Mouse (Mus musculus) left cerebral cortex, postnatal 4 days (tissue): ENCODE measurements around the gene Itga3. TPM values are rescaled to one million over a fixed set of nuclear protein-coding genes. Genes with fewer than 3 reads are reported as not detected.

Experiments used
- DNase-seq: peaks from one replicate; pipeline ENCODE4 v3.0.0-alpha.2; 2022
- intact Hi-C: fragments of 180-260 bp; cut with DNase I; formaldehyde crosslinking; loops from one replicate; pipeline ENCODE4 v1.15.1; 2025
- total RNA-seq, 2 experiments: library from RNA; stranded (reverse); gene quantifications; 2 replicates each; pipeline ENCODE4 v1.2.3; 2021

The Itga3 gene
- 10 to 100 TPM; 20.3 to 20.5 TPM for total RNA-seq

GRCm38 (mm10) chr11:95076536-95077111, at the start of gene Itga3:
Gene Itga3 (minus strand): TSS chr11:95076801.
- DNase-seq = peak; percentile 48
- intact Hi-C loops = no loop called here

GRCm38 (mm10) chr11:95125366-95125948, 48.9 kb upstream of the Itga3 start:
- intact Hi-C loops = no loop called here
- no peak for DNase-seq

- intact Hi-C loops = no loop called here
Observed at GRCm38 (mm10) chr11:95122100-95122489, 45.5 kb upstream of the Itga3 start.

DNA sequence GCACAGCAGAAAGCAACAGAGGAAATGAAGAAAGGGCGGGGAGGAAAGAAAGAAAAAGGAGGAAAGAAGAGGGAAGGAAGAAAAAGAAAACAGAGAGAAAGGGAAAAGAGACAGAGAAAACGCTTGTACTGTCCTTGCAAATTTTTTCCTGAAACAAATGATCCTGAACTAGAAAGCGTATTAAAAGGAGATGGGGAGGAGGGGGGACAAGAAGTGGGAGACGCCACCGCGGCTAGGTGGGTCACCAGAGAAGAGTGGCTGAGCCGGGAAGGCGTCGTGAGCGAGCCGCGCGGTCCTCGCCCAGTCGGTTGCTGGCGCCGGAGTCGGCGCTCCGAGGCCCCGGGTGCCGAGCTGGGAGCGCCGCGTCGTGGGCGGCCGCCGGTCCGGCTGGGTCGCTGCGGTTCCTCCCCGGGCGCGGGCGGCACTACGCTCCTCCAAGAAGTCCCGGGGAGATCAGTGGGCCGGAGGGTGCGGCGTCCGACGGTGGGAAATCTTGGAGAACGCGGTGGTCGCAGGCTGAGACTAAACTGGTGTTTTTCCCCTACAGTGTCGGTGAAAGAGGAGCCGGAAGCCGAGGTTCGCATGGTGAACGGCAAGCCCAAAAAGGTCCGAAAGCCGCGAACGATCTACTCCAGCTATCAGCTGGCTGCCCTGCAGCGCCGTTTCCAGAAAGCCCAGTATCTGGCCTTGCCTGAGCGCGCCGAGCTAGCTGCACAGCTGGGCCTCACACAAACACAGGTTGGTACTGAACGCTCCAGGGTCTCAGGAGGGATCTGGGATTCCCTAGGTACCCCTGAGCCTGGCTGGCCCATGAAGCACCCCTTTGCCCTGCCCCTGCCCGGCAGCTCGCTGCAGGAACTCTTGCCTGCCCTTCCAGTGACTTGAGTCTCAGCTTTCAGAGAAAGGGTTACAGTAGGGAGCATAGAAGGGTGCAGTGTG, 44.8 kb upstream of the Itga3 start:
- no peak for DNase-seq
- intact Hi-C loops = no loop called here

More at GRCm38 (mm10) chr11:95122100-95122489, 45.5 kb upstream of the Itga3 start:
- no peak for DNase-seq

- no peak for DNase-seq
- intact Hi-C loops = no loop called here
Observed at GRCm38 (mm10) chr11:95120633-95121020, 44.0 kb upstream of the Itga3 start.

DNA sequence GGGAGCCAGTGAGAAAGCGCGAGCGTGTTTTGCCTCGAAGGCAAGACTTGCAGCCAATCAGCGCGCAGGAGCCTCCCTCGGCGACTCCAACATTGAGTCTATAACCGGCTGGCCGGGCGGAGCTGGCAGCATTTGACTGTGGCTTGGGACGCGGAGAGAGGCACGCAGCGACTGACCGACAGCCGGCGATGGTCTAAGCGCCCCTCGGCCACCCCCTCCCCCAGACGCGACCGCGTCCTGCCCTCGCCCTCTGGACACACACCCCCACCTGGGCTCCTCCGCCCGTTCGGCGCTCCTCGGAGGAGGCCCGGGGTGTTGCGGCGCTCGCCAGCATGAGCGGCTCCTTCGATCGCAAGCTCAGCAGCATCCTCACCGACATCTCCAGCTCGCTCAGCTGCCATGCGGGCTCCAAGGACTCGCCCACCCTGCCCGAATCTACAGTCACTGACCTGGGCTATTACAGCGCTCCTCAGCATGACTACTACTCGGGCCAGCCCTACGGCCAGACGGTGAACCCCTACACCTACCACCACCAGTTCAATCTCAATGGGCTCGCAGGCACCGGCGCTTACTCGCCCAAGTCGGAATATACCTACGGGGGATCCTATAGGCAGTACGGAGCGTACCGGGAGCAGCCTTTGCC, 43.5 kb upstream of the Itga3 start, which contains the start of gene Dlx3:
Gene Dlx3 (plus strand): TSS at position 130 of the 643 bp plus-strand sequence.
- intact Hi-C loops = loop anchor here (5.0 to 10.0 kb wide), 2 partner anchors 112 to 405 kb away; no protein-coding TSS in a partner anchor
- DNase-seq = peak; percentile 57

- peak; percentile 88 for DNase-seq
- intact Hi-C loops = loop anchor here (5.0 to 10.0 kb wide), 2 partner anchors 114 to 406 kb away; no protein-coding TSS in a partner anchor
Observed at GRCm38 (mm10) chr11:95118505-95118904, 41.9 kb upstream of the Itga3 start.

DNA sequence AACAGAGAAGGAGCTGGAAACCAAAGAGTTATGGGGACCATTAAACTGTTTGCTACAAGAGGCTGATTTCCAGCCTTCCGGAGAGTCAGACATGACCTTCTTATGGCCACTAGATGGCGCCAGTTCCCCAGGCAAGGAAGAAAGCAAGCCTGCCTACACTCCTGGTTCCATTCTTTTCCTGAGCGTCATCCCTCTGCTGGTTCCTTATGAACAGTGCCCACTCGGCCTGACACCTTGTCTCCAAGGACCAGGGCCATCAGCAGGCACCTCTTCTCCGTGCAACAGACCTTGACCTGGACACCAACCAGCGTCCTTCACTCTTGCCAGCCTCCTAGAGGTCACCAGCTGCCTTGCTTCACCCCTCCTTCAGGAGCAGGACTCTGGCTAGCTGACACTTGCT, 40.4 kb upstream of the Itga3 start:
- DNase-seq = peak; percentile 69
- intact Hi-C loops = loop anchor here (1.0 to 10.0 kb wide), 3 partner anchors 115 to 408 kb away; no protein-coding TSS in a partner anchor

GRCm38 (mm10) chr11:95110081-95110480, 33.5 kb upstream of the Itga3 start:
- intact Hi-C loops = loop anchor here (10.0 kb wide), 1 partner anchor 415 kb away; no protein-coding TSS in a partner anchor
- DNase-seq = no peak

DNA sequence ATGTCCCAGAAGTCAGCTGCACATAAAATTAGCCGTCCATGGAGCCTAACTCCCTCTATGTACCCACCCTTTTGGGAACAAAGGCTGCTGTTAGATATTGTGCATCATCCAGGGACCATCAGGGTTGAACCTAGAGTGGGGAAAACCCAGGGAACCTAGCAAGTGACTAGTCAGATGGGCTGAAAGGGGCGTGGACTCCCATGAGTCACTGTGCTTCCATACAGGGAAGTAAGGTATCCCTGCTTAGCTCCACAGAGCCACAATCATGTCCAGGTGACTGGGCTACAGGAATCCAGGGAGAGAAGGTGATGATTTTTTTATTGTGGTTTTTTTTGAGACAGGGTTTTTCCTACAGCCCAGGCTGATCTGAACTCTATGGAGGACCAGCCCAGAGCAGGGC, 32.4 kb upstream of the Itga3 start:
- intact Hi-C loops = loop anchor here (5.0 kb wide), 1 partner anchor 62 kb away; no protein-coding TSS in a partner anchor
- DNase-seq = no peak

DNA sequence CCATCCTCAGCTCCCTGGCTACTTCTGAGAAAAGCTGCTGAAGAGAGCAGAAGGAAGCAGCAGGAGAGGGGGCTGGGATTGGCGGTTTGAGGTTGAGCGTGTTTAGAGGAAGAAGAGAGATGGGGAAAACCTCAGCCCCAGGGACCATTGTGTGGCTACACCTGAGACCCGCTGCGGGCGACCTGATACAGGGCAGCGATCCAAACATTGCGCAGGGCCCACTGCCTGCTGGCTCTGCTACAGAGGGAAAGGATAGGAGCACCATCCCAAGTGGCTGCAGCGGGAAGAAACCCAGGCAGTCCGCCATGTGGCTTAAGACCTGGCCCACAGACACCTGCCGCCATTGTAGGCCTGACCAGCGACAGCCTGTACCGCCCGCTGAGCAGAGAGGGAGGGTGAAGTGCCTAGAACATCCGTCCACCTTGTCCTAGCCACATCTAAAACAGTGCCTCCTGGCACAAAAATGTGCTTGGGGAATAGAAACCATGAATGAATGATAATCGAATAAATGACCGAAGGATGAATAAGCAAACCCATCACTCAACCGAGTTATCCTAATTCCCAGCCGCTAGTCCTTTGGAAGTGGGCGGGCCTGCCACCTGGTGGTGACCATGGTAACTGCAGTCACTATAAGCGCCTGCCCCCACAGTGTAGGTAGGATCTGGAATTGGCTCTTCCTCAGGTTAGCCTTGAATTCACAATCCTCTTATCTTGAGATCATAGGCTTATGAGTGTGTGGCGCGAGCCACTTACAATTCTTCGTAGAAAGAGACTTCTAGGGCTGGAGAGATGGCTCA, 30.0 kb upstream of the Itga3 start:
- intact Hi-C loops = loop anchor here (5.0 kb wide), 1 partner anchor 59 kb away; no protein-coding TSS in a partner anchor
- DNase-seq = peak; percentile 87

GRCm38 (mm10) chr11:95105274-95105874, 28.8 kb upstream of the Itga3 start:
- no peak for DNase-seq
- intact Hi-C loops = loop anchor here (5.0 kb wide), 1 partner anchor 58 kb away; no protein-coding TSS in a partner anchor

- no peak for DNase-seq
- intact Hi-C loops = no loop called here
Observed at GRCm38 (mm10) chr11:95104266-95104665, 27.7 kb upstream of the Itga3 start.

DNA sequence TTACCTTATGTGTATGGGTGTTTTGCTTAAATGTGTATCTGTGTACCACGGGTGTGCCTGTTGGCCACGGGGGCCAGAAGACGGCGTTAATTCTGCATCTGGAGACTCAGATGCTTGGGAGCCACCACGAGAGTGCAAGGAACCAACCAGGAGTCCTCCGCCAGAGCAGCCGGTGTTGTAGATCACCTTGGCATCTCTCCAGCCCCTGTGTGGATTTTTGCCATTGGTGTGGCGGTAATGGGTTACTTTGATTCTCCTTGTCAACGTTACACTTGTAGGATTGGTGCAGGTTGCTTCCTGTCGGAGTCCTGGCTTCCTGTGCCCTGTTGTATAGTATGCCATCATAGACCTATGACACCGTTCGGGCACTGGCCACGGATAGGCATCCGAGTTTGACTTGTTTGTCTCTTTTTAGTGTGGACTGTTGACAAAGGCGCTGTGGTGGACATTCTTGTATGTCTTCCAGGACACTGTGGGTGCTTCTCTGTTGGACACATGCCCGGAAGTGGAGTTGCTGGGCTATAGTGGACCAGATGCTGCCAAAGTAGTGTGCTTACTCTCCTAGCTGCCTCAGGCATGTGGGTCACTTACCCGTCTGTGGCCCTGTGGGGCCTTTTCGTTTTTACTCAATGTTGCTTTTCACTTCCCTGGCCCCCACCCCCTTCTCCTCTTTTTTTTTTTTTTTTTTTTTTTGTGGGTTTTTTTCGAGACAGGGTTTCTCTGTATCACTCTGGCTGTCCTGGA, 25.7 kb upstream of the Itga3 start:
- DNase-seq = peak; percentile 58
- intact Hi-C loops = no loop called here

GRCm38 (mm10) chr11:95101071-95101788, 24.6 kb upstream of the Itga3 start:
- DNase-seq = no peak
- intact Hi-C loops = no loop called here

GRCm38 (mm10) chr11:95100393-95100792, 23.8 kb upstream of the Itga3 start:
- DNase-seq = no peak
- intact Hi-C loops = no loop called here

GRCm38 (mm10) chr11:95098346-95099095, 21.9 kb upstream of the Itga3 start:
- intact Hi-C loops = no loop called here
- DNase-seq = no peak
